Mouse (Mus musculus) small intestine, adult 2 months (tissue): ENCODE data around the gene Fgfr1op2. TPM values are rescaled to one million over a fixed set of nuclear protein-coding genes. Genes with fewer than 3 reads are reported as not detected.

Experiments used
- H3K27ac ChIP-seq: fragments of 200-500 bp; 2 replicates; pipeline ENCODE4 v1.5.1; 2012; ENCODE audit warnings: low read depth, low read length, control low read depth, inconsistent platforms; ENCODE audit not compliant: insufficient read depth
- H3K27me3 ChIP-seq: fragments of 200-500 bp; 2 replicates; pipeline ENCODE4 v1.6.1; 2012; ENCODE audit warnings: mild to moderate bottlenecking, moderate library complexity, low read length, inconsistent platforms; ENCODE audit not compliant: control insufficient read depth, insufficient read depth
- H3K36me3 ChIP-seq: fragments of 200-500 bp; 2 replicates; pipeline ENCODE4 v1.6.1; 2012; ENCODE audit warnings: mild to moderate bottlenecking, low read length, control low read depth, inconsistent platforms; ENCODE audit not compliant: control insufficient read depth, insufficient read depth
- H3K4me1 ChIP-seq: fragments of 200-500 bp; 2 replicates; pipeline ENCODE4 v1.6.1; 2012; ENCODE audit warnings: low read length, inconsistent platforms, mixed read lengths; ENCODE audit not compliant: control insufficient read depth, insufficient read depth, insufficient read length
- H3K4me3 ChIP-seq: fragments of 200-500 bp; 2 replicates; pipeline ENCODE4 v1.5.1; 2012; ENCODE audit warnings: low read depth, mild to moderate bottlenecking, control low read depth, inconsistent platforms, low read length, moderate library complexity
- CTCF ChIP-seq: fragments of 200-500 bp; IDR thresholded peaks from 2 replicates; pipeline ENCODE4 v1.5.1; 2012; ENCODE audit warnings: low read depth, mild to moderate bottlenecking, control low read depth, inconsistent platforms, low read length, moderate library complexity, mixed read lengths; ENCODE audit not compliant: insufficient replicate concordance, insufficient read length; ENCODE audit errors: extremely low read depth
- POLR2A ChIP-seq: fragments of 200-500 bp; IDR thresholded peaks from 2 replicates; pipeline ENCODE4 v1.6.1; 2012; ENCODE audit warnings: low read depth, mild to moderate bottlenecking, control low read depth, inconsistent platforms, low read length, moderate library complexity
- WGBS: fragments of 180-500 bp; shearing (Covaris S2); methylation state at CpG from one replicate; pipeline ENCODE4 v1.1.7; 2018; 5-methylcytosine and 5-hydroxymethylcytosine counted together
- polyA plus RNA-seq: library from polyadenylated mRNA; depleted of rRNA; stranded (reverse); fragments of >200 nt; gene quantifications from 2 replicates; pipeline ENCODE4 v1.2.3, GENCODE M21; 2012; rRNA removed

Gene Fgfr1op2
- polyA plus RNA-seq, result 39.4 and 54.7 TPM in 2 replicates

DNA sequence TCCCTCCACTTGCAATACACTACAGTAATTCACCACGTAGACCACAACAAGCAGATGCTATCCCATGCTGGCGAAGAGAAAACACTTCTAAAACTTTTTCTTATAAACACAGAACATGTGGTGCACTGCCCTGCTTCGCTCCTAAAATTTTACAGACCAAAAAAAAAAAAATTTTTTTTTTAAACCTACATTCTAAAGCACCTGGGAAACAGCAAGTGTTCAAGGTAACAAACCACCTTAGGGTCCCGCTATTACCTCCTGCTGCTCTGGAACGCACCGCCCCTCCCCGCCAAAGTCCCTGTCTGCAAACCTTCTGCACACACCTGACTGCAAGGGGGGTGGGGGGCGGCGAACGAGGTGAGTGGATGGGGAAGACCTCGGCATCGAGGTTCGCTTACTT, at the start of gene Fgfr1op2:
TSS of gene Fgfr1op2 (plus strand) at position 301 of the 400 bp plus-strand sequence.
- Histone ChIP-seq H3K36me3 (peaks cover 5% of the 10 kb centered on the region), H3K27ac (peak within 1 kb of the TSS; percentile 99), H3K4me1 (no peaks in the 10 kb centered on the region), H3K4me3 (peak within 1 kb of the TSS; percentile 86), H3K27me3 (no peaks in the 10 kb centered on the region)
- TF ChIP-seq CTCF, result no peak
- no peak for TF ChIP-seq POLR2A
- WGBS, result 1% methylated on average over 13 of the region's 13 CpGs

DNA sequence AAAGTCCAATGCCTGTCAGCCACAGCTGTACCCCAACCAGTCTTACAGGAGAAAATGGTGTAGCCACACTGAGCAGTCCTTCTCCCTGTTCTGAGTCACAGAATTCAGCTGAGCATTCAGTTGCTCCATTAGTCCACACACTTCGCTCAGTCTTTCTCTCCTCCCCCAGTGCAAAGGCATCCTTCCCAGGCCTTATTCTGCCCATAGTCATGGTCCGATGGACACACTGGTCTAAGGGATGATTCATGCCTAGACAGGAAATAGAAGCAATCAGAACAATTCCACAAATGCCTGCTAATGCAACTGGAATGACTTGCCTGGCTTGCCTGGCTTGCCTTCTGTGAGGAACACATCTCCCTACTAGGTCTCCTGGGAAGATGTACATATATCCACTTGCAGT, 49.5 kb upstream of the Fgfr1op2 start:
- 81% methylated on average over 2 of the region's 2 CpGs for WGBS
- H3K27me3 ChIP-seq, result no peaks in the 10 kb centered on the region
- H3K4me3 ChIP-seq, result no peak overlapping the region
- H3K36me3 ChIP-seq, result no peaks in the 10 kb centered on the region
- H3K4me1 ChIP-seq, result no peaks in the 10 kb centered on the region
- TF ChIP-seq POLR2A (no peak), CTCF (no peak)
- H3K27ac ChIP-seq, result no peak overlapping the region

DNA sequence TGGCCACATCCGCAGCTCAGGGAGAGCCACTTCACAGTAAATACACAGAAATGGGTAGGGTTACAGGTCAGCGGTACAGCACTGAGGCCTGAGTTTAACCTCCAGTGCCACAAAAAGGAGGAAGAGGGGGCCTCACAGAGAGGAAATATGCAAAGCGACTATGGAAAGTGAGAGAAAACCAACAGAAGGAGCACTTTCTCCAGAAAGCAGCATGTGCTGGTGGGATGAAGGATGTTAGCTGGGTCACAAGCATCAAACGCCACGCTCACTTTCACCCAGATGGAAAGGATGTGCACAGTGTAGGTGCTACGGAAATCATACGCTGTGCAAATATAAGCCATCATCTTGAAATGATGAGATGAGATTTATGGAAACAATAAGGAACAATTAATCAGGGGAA, 46.6 kb upstream of the Fgfr1op2 start:
- no peaks in the 10 kb centered on the region for H3K4me1 ChIP-seq
- H3K36me3 ChIP-seq, result no peaks in the 10 kb centered on the region
- H3K4me3 ChIP-seq, result no peak overlapping the region
- H3K27me3 ChIP-seq, result no peaks in the 10 kb centered on the region; the same call in 1 of the 2 replicates
- TF ChIP-seq CTCF, result no peak
- no peak for TF ChIP-seq POLR2A
- WGBS, result 59% methylated on average over 7 of the region's 7 CpGs
- H3K27ac ChIP-seq, result no peak overlapping the region

DNA sequence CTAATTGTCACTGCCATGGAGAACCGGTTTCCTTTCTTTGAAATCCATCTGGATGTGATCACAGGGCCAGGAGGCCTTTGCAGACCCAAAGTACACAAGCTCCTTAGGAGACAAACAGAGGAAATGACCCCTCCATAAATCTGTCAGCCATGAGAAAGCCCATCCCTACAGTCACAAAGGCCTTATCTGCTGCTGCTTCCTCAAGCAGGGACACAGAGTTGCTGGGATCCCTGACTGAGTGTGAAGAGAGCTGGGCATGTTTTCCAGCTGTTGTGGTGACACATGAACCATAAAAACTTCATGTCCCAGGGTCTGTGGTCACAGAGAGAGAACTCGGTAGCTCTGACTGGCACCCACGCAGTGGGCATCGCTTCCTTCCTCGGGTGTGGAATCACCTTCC, 46.2 kb upstream of the Fgfr1op2 start:
- Histone ChIP-seq H3K4me1 (no peaks in the 10 kb centered on the region), H3K4me3 (no peak overlapping the region), H3K27ac (no peak overlapping the region), H3K36me3 (no peaks in the 10 kb centered on the region), H3K27me3 (no peaks in the 10 kb centered on the region; the same call in 1 of the 2 replicates)
- no peak for TF ChIP-seq POLR2A
- no peak for TF ChIP-seq CTCF
- 28% methylated on average over 5 of the region's 5 CpGs for WGBS

GRCm38 (mm10) chr6:146533146-146533545, 43.9 kb upstream of the Fgfr1op2 start:
- Histone ChIP-seq H3K27ac (no peak overlapping the region), H3K4me1 (no peaks in the 10 kb centered on the region), H3K27me3 (no peaks in the 10 kb centered on the region; the same call in 1 of the 2 replicates), H3K36me3 (no peaks in the 10 kb centered on the region), H3K4me3 (no peak overlapping the region)
- TF ChIP-seq CTCF (no peak), POLR2A (no peak)
- WGBS, result 93% methylated on average over 4 of the region's 4 CpGs

DNA sequence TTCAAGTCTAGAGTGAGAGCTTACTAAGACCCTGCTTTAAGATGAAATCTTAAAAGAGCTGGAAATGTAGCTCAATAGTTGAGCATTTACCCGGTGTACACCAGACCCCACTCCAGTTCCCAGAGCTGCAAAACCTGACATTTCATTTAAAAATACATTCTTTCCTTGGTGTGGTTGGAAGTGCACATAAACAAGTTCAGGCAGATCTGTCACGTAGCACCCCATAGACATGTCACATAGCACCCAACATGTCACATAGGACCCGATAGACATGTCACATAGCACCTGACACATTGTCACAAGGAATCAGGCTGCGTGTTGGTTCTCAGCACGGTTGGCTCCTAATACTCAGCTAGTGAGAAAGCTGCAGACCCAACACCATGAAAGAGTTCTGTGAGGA, 41.5 kb upstream of the Fgfr1op2 start:
- Histone ChIP-seq H3K4me1 (no peaks in the 10 kb centered on the region), H3K4me3 (no peak overlapping the region), H3K27me3 (no peaks in the 10 kb centered on the region; the same call in 1 of the 2 replicates), H3K27ac (no peak overlapping the region), H3K36me3 (no peaks in the 10 kb centered on the region)
- WGBS, result 97% methylated on average over 5 of the region's 5 CpGs
- no peak for TF ChIP-seq CTCF
- no peak for TF ChIP-seq POLR2A

GRCm38 (mm10) chr6:146537111-146537510, 39.9 kb upstream of the Fgfr1op2 start:
- no peaks in the 10 kb centered on the region for H3K36me3 ChIP-seq
- no peaks in the 10 kb centered on the region; the same call in 1 of the 2 replicates for H3K27me3 ChIP-seq
- H3K4me3 ChIP-seq, result no peak overlapping the region
- H3K27ac ChIP-seq, result no peak overlapping the region
- no peaks in the 10 kb centered on the region for H3K4me1 ChIP-seq
- WGBS, result 87% methylated on average over 4 of the region's 4 CpGs
- TF ChIP-seq POLR2A (no peak), CTCF (no peak)

DNA sequence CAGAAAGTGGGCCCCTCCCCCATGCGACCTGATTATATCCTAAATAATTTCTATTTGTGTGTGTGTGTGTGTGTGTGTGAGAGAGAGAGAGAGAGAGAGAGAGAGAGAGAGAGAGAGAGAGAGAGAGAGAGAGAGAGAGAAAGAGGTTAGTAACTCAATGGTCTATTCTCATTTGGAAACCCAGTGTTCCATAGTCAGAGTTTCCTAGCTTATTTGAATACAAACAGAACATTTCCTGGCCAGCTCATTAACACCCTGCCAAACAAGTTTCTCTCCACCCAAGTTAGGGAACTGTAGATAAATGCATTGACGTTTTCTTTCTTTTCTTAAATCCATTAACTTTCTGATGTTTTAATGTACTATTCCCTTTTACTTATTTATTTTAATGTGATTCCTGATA, 38.9 kb upstream of the Fgfr1op2 start:
- TF ChIP-seq CTCF (no peak), POLR2A (no peak)
- Histone ChIP-seq H3K36me3 (no peaks in the 10 kb centered on the region), H3K27ac (no peak overlapping the region), H3K4me1 (no peaks in the 10 kb centered on the region), H3K27me3 (no peaks in the 10 kb centered on the region; the same call in 1 of the 2 replicates), H3K4me3 (no peak overlapping the region)
- WGBS, result 51% methylated on average over 2 of the region's 2 CpGs
